Mouse (Mus musculus) brain, embryonic 14.5 days (tissue): ENCODE data around the gene Trdmt1. TPM values are rescaled to one million over a fixed set of nuclear protein-coding genes. Genes with fewer than 3 reads are reported as not detected.

Experiments used
- DNase-seq: peaks from one replicate; pipeline ENCODE4 v3.0.0-alpha.2; 2011; ENCODE audit warnings: low read depth
- CTCF ChIP-seq: fragments of 200-500 bp; IDR thresholded peaks from 2 replicates; pipeline ENCODE4 v1.5.1; 2012; ENCODE audit warnings: inconsistent platforms, mild to moderate bottlenecking, moderate library complexity, borderline replicate concordance; ENCODE audit not compliant: insufficient read depth, insufficient read length; ENCODE audit errors: extremely low read depth
- POLR2A ChIP-seq: fragments of 200-500 bp; IDR thresholded peaks from 2 replicates; pipeline ENCODE4 v1.6.1; 2012; ENCODE audit warnings: mild to moderate bottlenecking, inconsistent platforms, borderline replicate concordance; ENCODE audit not compliant: poor library complexity, insufficient read depth, insufficient read length, severe bottlenecking; ENCODE audit errors: extremely low read depth
- polyA plus RNA-seq: library from polyadenylated mRNA; depleted of rRNA; stranded (reverse); fragments of >200 nt; gene quantifications from 2 replicates; pipeline ENCODE4 v1.2.3, GENCODE M21; 2012

The Trdmt1 gene
- polyA plus RNA-seq, 1 experiment = 6.8 TPM

GRCm38 (mm10) chr2:13526205-13526604 is 18.3 kb downstream of the Trdmt1 start:
- no peak for TF ChIP-seq POLR2A
- no peak for TF ChIP-seq CTCF
- no peak for DNase-seq

- DNase-seq = peak; percentile 82
- TF ChIP-seq POLR2A (no peak), CTCF (no peak)
Measured at GRCm38 (mm10) chr2:13523540-13524456, 20.7 kb downstream of the Trdmt1 start.

- TF ChIP-seq POLR2A (no peak), CTCF (no peak)
- peak; percentile 27 for DNase-seq
Measured at GRCm38 (mm10) chr2:13522106-13522505, 22.4 kb downstream of the Trdmt1 start.

GRCm38 (mm10) chr2:13514949-13515348 is 29.5 kb downstream of the Trdmt1 start:
- no peak for TF ChIP-seq CTCF
- no peak for TF ChIP-seq POLR2A
- DNase-seq = no peak

- no peak for TF ChIP-seq POLR2A
- no peak for TF ChIP-seq CTCF
- DNase-seq = no peak
Measured at GRCm38 (mm10) chr2:13502717-13503116, 41.8 kb downstream of the Trdmt1 start.

- DNase-seq = no peak
- no peak for TF ChIP-seq CTCF
Measured at GRCm38 (mm10) chr2:13501553-13501952, 42.9 kb downstream of the Trdmt1 start.

- DNase-seq = peak; percentile 82
- TF ChIP-seq CTCF (no peak), POLR2A (no peak)
Measured at GRCm38 (mm10) chr2:13500298-13500999, 44.0 kb downstream of the Trdmt1 start.

- DNase-seq = no peak
- TF ChIP-seq CTCF = no peak
- TF ChIP-seq POLR2A = no peak
Measured at GRCm38 (mm10) chr2:13499196-13499595, 45.3 kb downstream of the Trdmt1 start.

- no peak for DNase-seq
- TF ChIP-seq POLR2A (no peak), CTCF (no peak)
Measured at GRCm38 (mm10) chr2:13496087-13496486, 48.4 kb downstream of the Trdmt1 start.

GRCm38 (mm10) chr2:13492927-13493326 is 51.5 kb downstream of the Trdmt1 start:
- TF ChIP-seq CTCF = no peak
- TF ChIP-seq POLR2A = no peak
- no peak for DNase-seq

GRCm38 (mm10) chr2:13491734-13492133 is 52.7 kb downstream of the Trdmt1 start, which contains the start of gene Cubn:
TSS of gene Cubn (minus strand) at chr2:13491813.
- no peak for TF ChIP-seq CTCF
- TF ChIP-seq POLR2A = no peak
- DNase-seq = no peak

- no peak for TF ChIP-seq POLR2A
- TF ChIP-seq CTCF = no peak
- DNase-seq = no peak
Measured at GRCm38 (mm10) chr2:13490480-13490879, 54.0 kb downstream of the Trdmt1 start.

- no peak for DNase-seq
- TF ChIP-seq POLR2A = no peak
- TF ChIP-seq CTCF = no peak
Measured at GRCm38 (mm10) chr2:13486470-13486869, 58.0 kb downstream of the Trdmt1 start.
